Mouse (Mus musculus): ENCODE measurements at regions not wholly inside any gene's neighbourhood (a gene's known extent, or its start where the extent isn't known, plus 50 kb on each side); places are given as distances from the start of the nearest gene placed in this dataset.

DNA sequence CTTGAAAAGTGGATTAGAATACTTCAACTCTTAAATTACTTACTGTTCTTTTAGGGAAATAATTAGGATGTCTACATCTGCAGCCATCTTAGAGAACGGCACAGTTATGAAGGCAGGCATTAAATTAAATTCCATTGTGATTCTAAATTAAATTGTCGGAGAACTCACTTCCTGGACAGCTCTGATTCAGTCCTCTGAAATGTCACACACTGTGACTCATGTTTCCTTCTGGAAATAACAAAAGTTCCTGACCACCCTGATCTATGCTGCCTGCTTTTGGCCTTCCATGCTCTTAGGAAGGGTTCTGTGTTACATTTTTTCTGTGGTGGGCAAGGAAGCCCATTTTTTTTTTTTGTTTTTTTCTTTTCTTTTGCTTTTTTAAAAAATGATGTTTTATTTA lies 401.1 kb downstream of the Tex13c3 start:
- in situ Hi-C loops (cut with MboI, MseI), result no loop called here

Measured in regulatory T cell (primary cell).